Mouse (Mus musculus) adrenal gland, postnatal 14 days (tissue): ENCODE results near the gene Plcb4. TPM values are rescaled to one million over a fixed set of nuclear protein-coding genes. Genes with fewer than 3 reads are reported as not detected.

Experiments used
- DNase-seq: peaks from one replicate; pipeline ENCODE4 v3.0.0; 2021; ENCODE audit warnings: mixed read lengths
- total RNA-seq: library from RNA; stranded (reverse); gene quantifications from 2 replicates; pipeline ENCODE4 v1.2.3, GENCODE M21; 2021

Plcb4 gene
- total RNA-seq, 1 experiment from 2014 or later = 42.5 TPM

- no peak for DNase-seq
Observed at GRCm38 (mm10) chr2:136012759-136013158, 353.9 kb downstream of the Plcb4 start.

GRCm38 (mm10) chr2:136048464-136048863 lies 389.7 kb downstream of the Plcb4 start:
- no peak for DNase-seq

- peak; percentile 6 for DNase-seq
Observed at GRCm38 (mm10) chr2:136050793-136051615, 392.2 kb downstream of the Plcb4 start.

GRCm38 (mm10) chr2:136051688-136052289 lies 393.0 kb downstream of the Plcb4 start, which contains the start of gene Lamp5:
Gene Lamp5, plus strand, starts transcription at chr2:136052239.
- no peak for DNase-seq

- peak; percentile 26 for DNase-seq
Observed at GRCm38 (mm10) chr2:136057861-136058331, 399.1 kb downstream of the Plcb4 start.

- DNase-seq = no peak
Observed at GRCm38 (mm10) chr2:136058398-136058797, 399.6 kb downstream of the Plcb4 start.

- no peak for DNase-seq
Observed at GRCm38 (mm10) chr2:136059029-136059669, 400.3 kb downstream of the Plcb4 start.
